Mouse (Mus musculus): Measurements from ENCODE around the gene Dnmt1. TPM values are rescaled to one million over a fixed set of nuclear protein-coding genes. Genes with fewer than 3 reads are reported as not detected.
A peak's percentile ranks its signal among the peaks of the same experiment; 100 is the strongest.

The Dnmt1 gene
- total RNA-seq, 2 experiments from 2014 or later: 12.4 to 12.7 TPM

DNA sequence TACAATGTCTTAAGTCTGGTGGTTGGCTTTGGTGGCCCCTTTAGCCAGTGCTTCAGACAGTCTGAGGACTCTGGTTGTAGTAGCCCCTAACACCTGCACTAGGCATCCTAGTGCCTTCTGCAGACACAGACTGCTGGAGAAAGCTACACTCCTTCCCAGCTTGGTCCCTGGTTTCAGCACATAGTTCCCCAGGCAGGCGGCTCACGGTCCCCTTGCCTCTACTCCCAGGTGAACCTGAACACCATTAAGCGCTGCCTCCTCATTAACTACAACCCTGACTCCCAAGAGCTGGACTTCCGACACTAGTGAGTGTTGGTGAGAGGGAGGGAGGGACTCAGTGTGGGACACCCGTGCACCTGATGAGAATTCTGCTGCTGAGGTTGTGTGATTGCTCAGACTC, 69.3 kb downstream of the Dnmt1 start:
- DNase-seq (ENCODE audit: low spot score): no peak
- intact Hi-C loops (cut with DNase I): no loop called here

DNA sequence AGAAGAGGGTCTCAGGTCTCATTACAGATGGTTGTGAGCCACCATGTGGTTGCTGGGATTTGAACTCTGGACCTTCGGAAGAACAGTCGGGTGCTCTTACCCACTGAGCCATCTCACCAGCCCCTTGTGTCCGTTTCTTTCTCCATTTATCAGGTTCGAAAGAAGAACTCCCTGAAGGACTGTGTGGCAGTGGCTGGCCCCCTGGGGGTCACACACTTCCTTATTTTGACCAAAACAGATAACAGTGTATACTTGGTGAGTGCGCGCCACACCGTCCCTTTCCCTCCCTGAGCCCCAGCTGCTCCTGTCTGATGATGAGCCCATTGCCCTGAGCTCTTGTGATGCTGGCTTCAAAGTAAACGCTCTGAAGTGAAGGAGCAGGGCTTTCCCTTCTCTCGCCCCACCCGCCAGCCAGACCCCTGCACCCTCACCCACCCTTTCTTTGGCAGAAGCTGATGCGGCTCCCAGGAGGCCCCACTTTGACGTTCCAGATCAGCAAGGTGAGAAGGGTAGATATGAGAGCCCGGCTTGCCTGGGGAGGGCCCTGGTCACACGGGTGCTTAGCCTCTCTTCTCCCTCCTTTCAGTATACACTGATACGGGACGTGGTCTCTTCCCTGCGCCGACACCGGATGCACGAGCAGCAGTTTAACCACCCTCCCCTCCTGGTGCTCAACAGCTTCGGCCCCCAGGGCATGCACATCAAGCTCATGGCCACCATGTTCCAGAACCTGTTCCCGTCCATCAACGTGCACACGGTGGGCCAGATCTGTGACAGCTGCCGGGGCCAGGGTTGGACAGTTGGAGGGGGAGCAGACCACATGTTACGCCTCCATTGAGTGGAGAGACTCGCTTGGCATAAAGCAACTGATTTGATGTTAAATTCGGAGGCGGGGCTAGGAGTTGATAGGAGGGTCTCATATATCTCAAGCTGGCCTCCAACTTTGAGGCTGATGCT, 70.2 kb downstream of the Dnmt1 start:
- intact Hi-C loops (cut with DNase I): no loop called here
- no peak for DNase-seq (ENCODE audit: low spot score)

DNA sequence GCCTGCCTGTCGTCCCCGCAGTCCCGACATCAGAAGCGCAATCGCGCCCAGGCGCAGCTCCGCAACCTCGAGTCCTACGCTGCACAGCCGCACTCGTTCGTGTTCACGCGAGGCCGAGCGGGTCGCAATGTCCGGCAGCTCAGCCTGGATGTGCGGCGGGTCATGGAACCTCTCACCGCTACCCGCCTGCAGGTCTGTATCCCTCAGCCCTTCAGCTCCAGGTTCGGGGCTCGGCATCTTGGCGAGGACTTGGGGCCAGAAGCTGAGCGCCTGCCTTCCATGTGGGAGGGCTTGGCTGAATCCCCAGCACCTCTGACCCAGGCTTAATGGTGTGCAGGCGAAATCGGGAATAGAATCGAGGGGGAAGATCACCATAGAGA, 71.3 kb downstream of the Dnmt1 start:
- DNase-seq (ENCODE audit: low spot score): no peak
- intact Hi-C loops (cut with DNase I): no loop called here

DNA sequence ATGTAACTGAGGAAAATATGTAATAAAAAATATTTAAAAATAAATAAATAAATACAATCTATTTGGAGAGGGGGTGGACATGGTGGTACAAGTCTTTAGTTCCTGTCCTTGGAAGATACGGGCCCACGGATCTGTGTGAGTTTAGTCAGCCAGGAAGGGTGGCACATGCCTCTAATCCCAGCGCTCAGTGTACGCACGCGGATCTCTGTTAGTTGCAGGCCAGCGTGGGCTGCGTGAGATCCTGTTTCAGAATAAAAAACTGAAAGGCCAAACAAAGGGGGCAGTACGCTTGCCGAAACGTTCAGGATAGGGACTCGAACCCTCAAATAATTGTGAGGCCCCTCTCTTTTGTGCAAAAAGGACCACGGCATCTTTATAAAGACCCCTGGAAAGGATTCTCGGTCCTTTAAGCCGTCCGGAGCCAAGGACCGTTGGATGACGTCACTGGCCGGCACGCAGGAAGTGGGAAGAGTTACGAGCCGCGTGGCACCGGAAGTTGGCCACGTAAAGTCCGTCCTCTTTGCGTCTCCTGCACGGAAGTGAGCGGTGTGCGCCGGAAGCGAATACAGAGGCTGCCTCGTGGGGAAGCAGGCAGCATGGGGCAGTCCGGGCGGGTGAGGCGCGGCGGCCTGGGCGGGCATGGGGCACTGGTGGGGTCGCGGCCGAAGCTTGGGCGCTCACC, 71.8 kb downstream of the Dnmt1 start, which contains the start of gene Ppan:
Gene Ppan (plus strand): TSS at position 472 of the 682 bp plus-strand sequence.
- DNase-seq (ENCODE audit: low spot score): peak; percentile 92
- intact Hi-C loops (cut with DNase I): no loop called here

DNA sequence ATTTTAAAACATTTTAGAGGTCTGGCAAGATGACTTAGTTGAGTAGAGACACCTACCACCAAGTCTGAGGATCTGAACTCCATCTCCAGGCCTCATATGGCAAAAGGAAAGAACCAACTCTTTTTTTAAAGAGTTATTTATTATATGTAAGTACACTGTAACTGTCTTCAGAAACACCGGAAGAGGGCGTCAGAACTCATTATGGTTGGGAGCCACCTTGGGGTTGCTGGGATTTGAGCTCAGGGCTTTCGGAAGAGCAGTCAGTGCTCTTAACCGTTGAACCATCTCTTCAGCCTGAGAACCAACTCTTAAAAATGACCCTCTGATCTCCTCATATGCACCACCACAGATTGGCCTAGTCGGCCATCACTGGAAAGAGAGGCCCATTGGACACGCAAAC, 72.5 kb downstream of the Dnmt1 start:
- intact Hi-C loops (cut with DNase I): no loop called here

DNA sequence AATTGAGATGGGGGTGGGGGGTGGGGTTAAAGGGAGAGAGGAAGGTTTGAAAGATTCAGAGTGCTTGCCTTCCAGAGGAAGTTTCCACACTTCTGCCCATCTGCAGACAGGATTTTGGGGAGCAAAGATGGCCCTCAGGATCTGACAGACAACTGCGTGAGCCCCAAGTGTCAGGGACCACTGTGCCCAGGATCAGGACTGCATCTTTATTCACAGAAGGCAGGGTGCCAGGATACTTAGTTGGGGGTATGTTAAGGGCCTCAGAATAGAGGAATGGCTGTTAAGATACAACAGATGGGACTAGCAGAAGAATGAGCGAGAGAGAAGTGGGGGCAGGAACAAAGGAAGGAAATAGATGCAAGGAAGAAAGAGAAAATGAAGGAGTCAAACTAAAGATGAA, 73.1 kb downstream of the Dnmt1 start:
- no peak for DNase-seq (ENCODE audit: low spot score)
- intact Hi-C loops (cut with DNase I): no loop called here

More for the DNA sequence above, 72.5 kb downstream of the Dnmt1 start:
- DNase-seq (ENCODE audit: low spot score): no peak

DNA sequence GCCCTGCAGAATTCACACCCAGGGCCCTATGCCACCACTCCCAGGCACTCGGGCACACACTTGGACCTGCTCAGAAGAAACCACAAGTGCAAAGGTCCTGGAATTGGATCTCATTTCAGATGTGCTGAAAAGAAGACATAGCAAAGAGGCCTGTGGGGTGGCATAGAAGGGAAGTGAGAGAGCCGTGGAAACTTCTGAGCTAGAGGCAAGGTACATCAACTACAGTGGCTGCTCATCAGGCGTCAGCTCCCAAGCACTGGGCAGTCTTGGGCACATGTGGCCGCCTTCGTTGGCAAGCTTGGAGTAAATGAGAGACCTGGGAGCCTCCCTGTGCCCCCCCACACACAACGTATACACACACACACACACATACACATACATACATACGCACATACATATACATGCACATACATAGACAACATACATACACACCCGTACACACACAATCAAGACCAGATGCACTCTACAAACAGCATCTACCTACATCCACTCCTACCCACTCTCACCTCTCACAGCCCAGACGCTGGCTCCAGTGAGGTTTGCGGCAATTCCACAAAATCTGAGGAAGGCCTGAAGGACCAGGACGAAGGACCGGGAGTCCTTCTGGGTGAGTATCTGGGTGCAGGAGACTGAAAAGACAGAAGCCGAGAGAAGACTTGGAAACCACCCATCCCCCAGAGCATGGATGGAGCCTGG, 80.4 kb downstream of the Dnmt1 start, which contains the start of gene Angptl6:
Gene Angptl6 (minus strand): TSS at position 631 of the 696 bp plus-strand sequence.
- DNase-seq (ENCODE audit: low spot score): no peak
- intact Hi-C loops (cut with DNase I): no loop called here

DNA sequence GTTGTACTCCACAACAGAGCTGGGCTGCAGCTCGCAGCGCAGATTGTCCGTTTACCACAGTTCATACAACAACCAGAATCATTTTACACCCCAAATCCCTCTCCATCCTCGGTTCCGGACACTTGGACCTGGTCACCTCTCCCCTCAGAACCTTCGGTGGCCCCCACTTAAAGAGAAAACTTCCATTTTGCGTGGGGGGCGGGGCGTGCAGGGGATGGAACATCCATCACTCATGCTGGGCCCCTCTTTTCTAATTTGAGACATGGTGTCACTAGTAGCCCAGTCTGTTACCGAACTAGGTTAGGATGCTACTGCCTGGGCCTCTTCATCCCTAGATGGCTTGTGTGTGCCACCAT, 81.0 kb downstream of the Dnmt1 start:
- intact Hi-C loops (cut with DNase I): no loop called here
- DNase-seq (ENCODE audit: low spot score): no peak

DNA sequence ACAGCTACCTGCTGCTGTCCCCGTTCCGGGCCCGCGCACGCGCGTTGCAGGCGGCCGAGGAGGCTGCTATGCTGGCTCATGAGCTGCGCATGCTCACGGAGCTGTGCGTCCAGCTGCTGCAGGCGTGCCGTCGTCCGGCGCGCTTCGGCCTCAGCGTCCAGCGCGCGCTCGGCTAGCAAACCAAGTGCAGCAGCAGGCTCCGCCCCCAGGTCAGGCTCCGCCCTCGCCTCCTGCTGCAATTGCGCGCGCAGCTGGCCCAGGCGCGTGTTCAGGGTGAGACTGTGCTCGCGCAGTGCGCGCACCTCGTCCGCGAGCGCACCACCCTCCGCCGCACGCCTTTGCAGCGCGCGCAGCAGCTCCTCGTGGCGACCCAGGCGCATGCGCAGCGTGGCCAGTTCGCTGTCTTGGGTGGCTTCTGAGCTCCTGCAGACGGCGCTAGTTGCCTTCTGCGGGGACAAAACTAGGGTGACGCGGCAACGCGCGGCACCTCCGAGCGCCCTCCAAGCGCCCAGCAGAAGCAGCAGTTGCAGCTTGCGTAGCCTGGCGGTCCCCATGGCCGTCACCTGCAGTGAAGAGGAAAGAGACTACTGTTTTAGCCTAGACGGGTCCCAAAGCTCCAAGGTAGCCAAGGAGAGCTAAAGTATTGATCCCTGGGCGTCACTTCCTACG, 81.5 kb downstream of the Dnmt1 start:
- intact Hi-C loops (cut with DNase I): no loop called here
- DNase-seq (ENCODE audit: low spot score): peak; percentile 100

DNA sequence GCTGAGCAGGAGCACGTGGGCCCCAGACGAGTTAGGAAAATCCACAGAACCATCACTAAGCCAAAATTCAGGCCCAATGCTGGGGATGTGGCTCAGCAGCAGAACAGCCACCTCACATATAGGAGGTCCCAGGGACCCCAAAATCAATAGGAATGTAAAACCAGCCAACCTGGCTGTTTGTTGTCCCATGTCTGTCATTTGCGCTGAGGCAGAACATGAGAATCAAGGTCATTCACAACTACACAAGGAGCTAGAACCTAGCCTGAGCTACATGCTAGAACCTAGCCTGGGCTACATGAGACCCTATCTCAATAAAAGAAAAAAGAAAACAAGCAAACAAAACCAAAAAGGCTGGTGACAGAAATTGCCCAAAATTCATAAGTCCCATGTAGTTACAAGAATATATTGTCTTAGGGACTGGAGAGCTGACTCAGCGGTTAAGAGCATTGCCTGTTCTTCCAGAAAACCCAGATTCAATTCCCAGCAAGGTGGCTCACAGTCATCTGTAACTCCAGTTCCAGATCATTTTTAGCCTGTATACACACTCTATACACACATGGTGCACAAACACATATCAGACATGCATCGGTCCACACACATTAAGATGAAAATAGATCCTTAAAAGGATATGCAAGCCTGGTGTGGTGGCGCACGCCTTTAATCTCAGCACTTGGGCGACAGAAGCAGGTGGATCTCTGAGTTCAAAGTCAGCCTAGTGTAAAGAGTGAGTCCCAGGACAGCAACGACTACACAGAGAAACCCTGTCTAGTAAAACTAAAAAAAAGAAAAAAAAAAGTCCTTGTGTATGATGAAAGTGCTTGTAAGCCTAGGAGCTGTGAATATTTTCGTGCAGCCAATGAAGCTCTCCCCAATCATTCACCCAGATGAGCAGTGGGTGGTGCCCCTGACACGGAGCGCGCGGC, 82.3 kb downstream of the Dnmt1 start:
- no peak for DNase-seq (ENCODE audit: low spot score)
- intact Hi-C loops (cut with DNase I): no loop called here

DNA sequence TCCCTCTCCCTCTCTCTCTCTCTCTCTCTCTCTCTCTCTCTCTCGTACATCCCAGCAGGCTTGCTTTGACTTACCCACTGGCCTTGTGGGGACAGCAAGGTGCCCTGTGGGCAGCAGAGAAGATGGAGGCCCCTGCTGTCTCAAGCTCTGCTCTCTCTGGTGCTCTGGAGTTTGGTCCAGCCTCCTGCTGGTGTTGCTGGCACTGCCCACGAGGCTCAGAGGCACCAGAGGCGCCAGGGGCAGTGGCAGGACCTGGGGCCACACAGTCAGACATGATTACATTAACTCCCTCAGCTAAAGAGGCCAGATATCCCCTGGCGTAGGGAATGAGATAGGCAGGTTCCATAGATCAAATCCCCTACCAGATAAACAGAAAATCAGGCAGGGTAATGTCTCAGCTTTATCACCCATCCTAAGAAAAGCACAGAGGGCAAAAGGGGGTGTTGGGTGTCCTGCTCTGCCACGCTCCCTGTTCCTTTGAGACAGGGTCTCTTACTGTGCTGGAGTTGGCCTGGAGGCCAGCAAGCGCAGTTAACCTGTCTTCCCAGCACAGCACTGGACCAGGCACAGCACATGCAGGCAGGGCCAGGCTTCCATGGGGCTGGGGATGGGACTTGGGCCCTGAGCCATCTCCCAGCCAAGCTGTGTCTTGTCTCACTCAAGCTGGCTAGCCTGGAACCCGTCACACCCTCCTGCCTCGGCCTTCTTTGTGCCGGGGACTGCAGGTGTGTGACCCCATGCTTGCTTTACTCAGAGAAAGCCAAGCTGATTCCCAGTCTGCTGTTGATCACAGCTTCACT, 83.2 kb downstream of the Dnmt1 start:
- DNase-seq (ENCODE audit: low spot score): no peak
- intact Hi-C loops (cut with DNase I): no loop called here

DNA sequence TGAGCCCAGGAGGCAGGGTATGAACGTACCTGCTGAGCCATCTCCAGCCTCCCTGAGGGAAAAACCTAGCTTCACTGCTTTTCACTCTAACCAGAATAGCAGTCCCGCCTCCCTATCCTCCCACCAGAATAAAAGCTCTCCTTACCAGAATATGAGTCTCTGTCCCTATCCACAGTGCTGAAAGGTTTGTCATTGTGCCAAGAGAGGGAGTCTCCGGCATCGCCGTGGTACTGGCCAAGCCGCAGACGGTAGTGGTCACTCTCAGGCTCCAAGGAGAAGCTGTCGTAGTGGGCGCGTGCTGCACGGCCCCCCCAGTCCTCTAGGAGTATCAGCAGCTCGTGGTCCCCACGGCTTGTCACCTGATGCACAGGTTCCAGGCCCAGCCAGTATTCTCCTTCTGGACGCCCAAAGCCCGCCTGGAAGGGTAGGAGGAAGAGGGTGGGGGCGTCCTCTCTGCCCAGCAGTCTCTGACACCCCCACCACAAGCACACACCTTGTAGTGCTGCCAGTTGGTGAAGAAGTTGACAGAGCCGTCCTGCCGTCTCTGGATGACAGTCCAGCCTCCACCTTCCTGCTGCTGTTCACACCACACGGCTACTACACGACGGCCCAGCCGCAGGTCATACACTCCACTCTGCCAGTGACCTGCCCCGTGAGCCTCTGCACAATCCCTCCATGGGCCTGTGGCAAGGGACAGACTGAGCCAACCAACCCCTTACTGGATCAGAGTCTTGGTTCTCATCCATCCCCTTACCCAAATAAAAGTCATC, 84.5 kb downstream of the Dnmt1 start:
- no peak for DNase-seq (ENCODE audit: low spot score)
- intact Hi-C loops (cut with DNase I): no loop called here

DNA sequence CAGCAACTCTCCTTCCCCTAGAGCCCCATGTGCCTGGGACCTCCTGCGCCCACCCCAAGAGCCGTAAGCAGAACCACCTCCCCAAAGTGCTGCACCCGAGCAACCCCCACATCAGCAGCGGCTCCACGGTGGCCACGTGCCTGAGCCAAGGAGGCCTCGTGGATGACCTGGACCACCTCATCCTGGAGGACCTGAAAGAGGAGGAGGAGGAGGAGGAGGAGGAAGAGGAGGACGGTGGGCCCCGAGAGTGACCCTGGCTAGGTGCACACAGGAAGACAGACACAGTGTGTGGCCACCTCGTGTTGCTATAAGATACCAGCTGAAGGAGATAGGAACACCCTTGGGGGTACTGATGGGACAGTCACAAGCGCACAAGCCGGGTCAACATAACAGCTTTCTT, 86.2 kb downstream of the Dnmt1 start:
- intact Hi-C loops (cut with DNase I): no loop called here
- DNase-seq (ENCODE audit: low spot score): no peak

DNA sequence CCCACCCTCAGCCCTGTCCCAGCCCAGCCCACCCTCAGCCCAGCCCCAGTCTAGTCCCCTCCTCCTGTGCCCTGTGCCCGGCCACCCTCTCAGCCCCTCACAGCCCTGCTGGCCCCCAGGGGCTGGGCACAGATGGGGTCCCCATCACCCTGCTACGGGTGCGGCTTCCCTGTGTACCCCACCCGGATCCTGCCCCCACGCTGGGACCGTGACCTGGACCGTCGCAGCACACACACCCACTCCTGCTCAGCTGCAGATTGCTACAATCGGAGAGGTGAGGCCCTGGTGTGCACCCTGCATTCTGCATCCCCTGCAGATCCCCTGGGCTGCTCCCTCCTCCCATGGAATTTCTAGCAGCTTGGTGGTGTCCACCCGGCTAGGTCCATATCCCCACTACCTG, 86.7 kb downstream of the Dnmt1 start:
- DNase-seq (ENCODE audit: low spot score): no peak
- intact Hi-C loops (cut with DNase I): no loop called here

DNA sequence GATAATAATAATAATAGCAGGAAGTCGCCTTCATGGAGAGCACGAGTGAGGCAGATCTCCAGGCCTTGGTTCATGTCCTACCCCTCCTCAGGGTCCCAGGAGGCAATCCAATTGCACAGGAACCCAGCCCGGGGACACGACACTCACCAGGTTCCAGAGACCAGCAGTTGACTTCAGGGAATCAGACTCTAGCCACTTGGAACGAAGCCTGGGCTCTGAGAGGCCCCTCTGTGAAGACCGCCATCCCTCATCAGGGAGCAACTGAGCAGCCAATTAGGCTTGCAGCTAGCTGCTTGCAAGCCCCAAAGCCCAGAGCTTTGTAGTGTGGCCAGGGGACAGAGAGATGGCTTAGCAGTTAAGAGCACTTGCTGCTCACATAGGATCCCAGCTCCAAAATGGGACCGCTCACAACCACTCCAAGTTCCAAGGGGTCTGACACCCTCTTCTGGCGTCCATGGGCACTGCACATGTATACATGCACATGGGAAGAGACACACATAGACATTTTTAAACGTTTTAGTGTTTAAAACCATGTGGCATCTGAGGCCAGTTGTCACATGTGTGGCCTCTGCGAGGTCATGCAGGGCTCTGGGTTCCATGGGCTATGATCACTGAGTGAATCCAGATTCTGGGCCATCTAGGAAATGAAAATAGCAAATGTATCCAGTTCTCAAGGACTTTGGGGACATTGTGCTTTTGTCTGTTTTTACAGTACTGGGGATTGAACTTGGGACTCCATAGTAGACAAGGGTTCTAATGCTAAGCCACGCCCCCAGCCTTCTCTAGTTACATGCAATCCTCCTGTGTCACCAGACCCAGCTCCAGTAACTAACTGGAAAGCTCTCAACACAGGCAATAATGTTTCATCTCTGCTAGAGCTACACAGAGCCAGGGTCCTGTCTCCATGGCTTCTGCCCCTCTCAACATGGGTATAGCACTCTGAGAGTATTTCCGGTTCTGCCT, 89.2 kb downstream of the Dnmt1 start:
- intact Hi-C loops (cut with DNase I): no loop called here
- DNase-seq (ENCODE audit: low spot score): no peak

DNA sequence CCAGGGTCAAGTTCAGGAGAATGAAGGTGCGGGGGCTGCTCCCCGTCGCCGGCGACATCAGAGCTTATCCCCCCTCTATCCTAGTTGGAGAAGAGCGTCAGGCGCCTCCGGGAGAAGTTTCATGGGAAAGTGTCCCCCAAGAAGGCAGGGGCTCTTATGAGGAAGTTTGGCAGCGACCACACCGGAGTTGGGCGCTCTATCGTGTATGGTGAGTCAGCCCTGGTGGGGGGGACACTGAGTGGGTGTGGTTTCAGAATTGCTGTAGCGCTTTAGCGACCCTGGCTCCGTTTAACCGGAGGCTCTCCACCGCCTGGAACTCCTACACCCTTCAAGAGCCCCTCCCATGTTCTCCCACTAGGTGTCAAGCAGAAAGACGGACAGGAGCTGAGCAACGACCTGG, 90.4 kb downstream of the Dnmt1 start:
- DNase-seq (ENCODE audit: low spot score): no peak
- intact Hi-C loops (cut with DNase I): no loop called here

All from heart, postnatal 25 days (tissue).